12 mouse cellular contexts compared by ENCODE assay signal in the genomic region with DNA sequence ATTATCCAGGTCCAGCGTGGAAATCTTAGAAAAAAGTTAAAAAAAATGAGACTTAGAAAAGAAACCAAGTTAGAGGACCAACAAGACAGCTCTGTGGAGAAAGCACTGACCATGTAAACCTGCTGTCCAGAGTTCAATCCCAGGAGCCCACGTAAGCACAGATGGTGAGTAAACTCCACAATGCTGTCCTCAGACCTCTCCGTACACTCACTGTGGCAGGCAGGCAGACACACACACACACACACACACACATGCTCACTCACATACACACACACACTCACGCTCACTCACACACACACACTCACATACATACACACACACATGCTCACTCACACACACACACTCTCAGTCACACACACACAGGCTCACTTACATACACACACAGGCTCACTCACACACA. TPM values are rescaled to one million over a fixed set of nuclear protein-coding genes. Genes with fewer than 3 reads are reported as not detected.
A peak's percentile ranks its signal among the peaks of the same experiment; 100 is the strongest.
DNase-seq lines count a peak whose midpoint lies in the region; ATAC-seq and TF ChIP-seq lines count a peak whose summit lies in the region.
"Had no signal": no experiment of that assay in that cellular context is flagged by ENCODE, and none has a peak within 500 bp of the region (broad histone marks: within the 10 kb centered on the region; RNA-seq: fewer than 3 reads in every experiment).

No protein-coding gene starts in this region.

- H3K27me3 ChIP-seq in forebrain, embryonic 11.5 days (ENCODE audit: control insufficient read depth, insufficient read depth, low read length) = no peaks in the 10 kb centered on the region
- no peaks in the 10 kb centered on the region for H3K27me3 ChIP-seq in forebrain, postnatal 0 days (ENCODE audit: insufficient read depth, low read length)
- H3K27me3 ChIP-seq in intestine, embryonic 14.5 days (replicated peaks; ENCODE audit: control insufficient read depth, insufficient read depth, low read length) = no peaks in the 10 kb centered on the region
- no peaks in the 10 kb centered on the region for H3K27me3 ChIP-seq in intestine, embryonic 16.5 days (replicated peaks; ENCODE audit: control insufficient read depth, insufficient read depth, low read length)
- no peaks in the 10 kb centered on the region for H3K27me3 ChIP-seq in midbrain, embryonic 13.5 days
- no peaks in the 10 kb centered on the region for H3K27me3 ChIP-seq in midbrain, embryonic 14.5 days (ENCODE audit: control insufficient read depth, insufficient read depth, low read length)
- H3K27me3 ChIP-seq in midbrain, embryonic 15.5 days (replicated peaks) = no peaks in the 10 kb centered on the region
- H3K27me3 ChIP-seq: limb, embryonic 12.5 days had no signal

- peak; percentile 46; the same call in 1 of the 2 replicates for ATAC-seq in forebrain, embryonic 11.5 days (replicated peaks; ENCODE audit: low FRiP score)
- no peak for ATAC-seq in forebrain, postnatal 0 days
- ATAC-seq in intestine, embryonic 14.5 days (replicated peaks; ENCODE audit: low FRiP score, low TSS enrichment, low read depth) = 0 out of 2 replicates have a peak, but pooled peaks have one; percentile 32
- ATAC-seq in intestine, embryonic 16.5 days = no peak
- ATAC-seq in midbrain, embryonic 13.5 days = peak; percentile 59
- no peak for ATAC-seq in midbrain, embryonic 14.5 days (ENCODE audit: low FRiP score, low TSS enrichment)
- ATAC-seq in midbrain, embryonic 15.5 days (replicated peaks) = peak; percentile 31; the same call in 1 of the 2 replicates

- no peak overlapping the region for H3K27ac ChIP-seq in forebrain, embryonic 11.5 days (ENCODE audit: low read depth, low read length)
- H3K27ac ChIP-seq in forebrain, postnatal 0 days (ENCODE audit: low read depth, low read length) = no peak overlapping the region
- no peak overlapping the region for H3K27ac ChIP-seq in intestine, embryonic 14.5 days (ENCODE audit: low read depth)
- no peak overlapping the region for H3K27ac ChIP-seq in intestine, embryonic 16.5 days (ENCODE audit: low read length)
- H3K27ac ChIP-seq in midbrain, embryonic 13.5 days = no peak overlapping the region
- H3K27ac ChIP-seq in midbrain, embryonic 14.5 days (replicated peaks; ENCODE audit: low read depth, low read length) = no peak overlapping the region
- H3K27ac ChIP-seq in midbrain, embryonic 15.5 days = no peak overlapping the region
- H3K27ac ChIP-seq: limb, embryonic 12.5 days had no signal

- DNase-seq in forebrain, embryonic 11.5 days (ENCODE audit: low spot score) = no peak
- no peak for DNase-seq in forebrain, postnatal 0 days
- no peak for DNase-seq in intestine, embryonic 14.5 days (ENCODE audit: low spot score)
- DNase-seq in midbrain, embryonic 14.5 days = no peak
- no peak for DNase-seq in left cerebral cortex, postnatal 14 days (ENCODE audit: low spot score in 2 of 2)

- H3K4me3 ChIP-seq in forebrain, embryonic 11.5 days (ENCODE audit: low read depth, low read length) = no peak overlapping the region
- no peak overlapping the region for H3K4me3 ChIP-seq in forebrain, postnatal 0 days (ENCODE audit: low read depth, low read length)
- no peak overlapping the region for H3K4me3 ChIP-seq in intestine, embryonic 14.5 days (ENCODE audit: low read depth, low read length)
- H3K4me3 ChIP-seq in intestine, embryonic 16.5 days (ENCODE audit: low read length) = no peak overlapping the region
- no peak overlapping the region for H3K4me3 ChIP-seq in midbrain, embryonic 13.5 days (replicated peaks)
- H3K4me3 ChIP-seq in midbrain, embryonic 14.5 days (replicated peaks; ENCODE audit: low read depth, low read length) = no peak overlapping the region
- H3K4me3 ChIP-seq in midbrain, embryonic 15.5 days = no peak overlapping the region
- H3K4me3 ChIP-seq: heart, adult 2 months; limb, embryonic 12.5 days had no signal

- no peaks in the 10 kb centered on the region for H3K9me3 ChIP-seq in forebrain, embryonic 11.5 days (ENCODE audit: control insufficient read depth, low read length)
- H3K9me3 ChIP-seq in forebrain, postnatal 0 days (ENCODE audit: low read length) = no peaks in the 10 kb centered on the region
- H3K9me3 ChIP-seq in intestine, embryonic 14.5 days (ENCODE audit: control insufficient read depth, low read length) = no peaks in the 10 kb centered on the region
- no peaks in the 10 kb centered on the region for H3K9me3 ChIP-seq in intestine, embryonic 16.5 days (ENCODE audit: control insufficient read depth, low read length)
- no peaks in the 10 kb centered on the region for H3K9me3 ChIP-seq in midbrain, embryonic 13.5 days
- H3K9me3 ChIP-seq in midbrain, embryonic 14.5 days (ENCODE audit: control insufficient read depth, low read length) = no peaks in the 10 kb centered on the region
- H3K9me3 ChIP-seq in midbrain, embryonic 15.5 days = no peaks in the 10 kb centered on the region
- H3K9me3 ChIP-seq: G1E; limb, embryonic 12.5 days had no signal

- intact Hi-C loops in left cerebral cortex, postnatal 14 days (cut with DNase I) = loop anchor here (2.0 to 5.0 kb wide), 2 partner anchors 146 to 286 kb away; a partner anchor contains a TSS

- no peak overlapping the region for H3K4me2 ChIP-seq in forebrain, embryonic 11.5 days (ENCODE audit: low read depth, low read length, severe bottlenecking)
- H3K4me2 ChIP-seq in forebrain, postnatal 0 days (ENCODE audit: low read depth) = no peak overlapping the region
- H3K4me2 ChIP-seq in intestine, embryonic 14.5 days (ENCODE audit: low read length) = no peak overlapping the region
- no peak overlapping the region for H3K4me2 ChIP-seq in intestine, embryonic 16.5 days (ENCODE audit: low read depth, low read length)
- H3K4me2 ChIP-seq in midbrain, embryonic 13.5 days (replicated peaks) = no peak overlapping the region
- no peak overlapping the region for H3K4me2 ChIP-seq in midbrain, embryonic 14.5 days (ENCODE audit: low read length)
- H3K4me2 ChIP-seq in midbrain, embryonic 15.5 days = no peak overlapping the region
- H3K4me2 ChIP-seq: limb, embryonic 12.5 days; lung, embryonic 14.5 days had no signal

- no peaks in the 10 kb centered on the region for H3K4me1 ChIP-seq in forebrain, embryonic 11.5 days (replicated peaks; ENCODE audit: control insufficient read depth, insufficient read depth, low read length)
- no peaks in the 10 kb centered on the region for H3K4me1 ChIP-seq in forebrain, postnatal 0 days (ENCODE audit: insufficient read depth)
- peaks cover 8% of the 10 kb centered on the region for H3K4me1 ChIP-seq in intestine, embryonic 14.5 days (replicated peaks; ENCODE audit: control insufficient read depth, insufficient read depth, low read length)
- peaks cover 2% of the 10 kb centered on the region; the same call in 1 of the 2 replicates for H3K4me1 ChIP-seq in intestine, embryonic 16.5 days (ENCODE audit: control insufficient read depth, insufficient read depth, low read length)
- 0 out of 2 replicates have a peak, but pooled peaks cover 5% of the 10 kb centered on the region for H3K4me1 ChIP-seq in midbrain, embryonic 13.5 days (replicated peaks)
- no peaks in the 10 kb centered on the region for H3K4me1 ChIP-seq in midbrain, embryonic 14.5 days (ENCODE audit: control insufficient read depth, insufficient read depth, low read length)
- 0 out of 2 replicates have a peak, but pooled peaks cover 2% of the 10 kb centered on the region for H3K4me1 ChIP-seq in midbrain, embryonic 15.5 days

- no peak for TF ChIP-seq CTCF in forebrain, postnatal 0 days (IDR thresholded peaks at IDR 0.05; ENCODE audit: low read depth)

- H3K9ac ChIP-seq in forebrain, embryonic 11.5 days (ENCODE audit: low read length) = no peak overlapping the region
- H3K9ac ChIP-seq in forebrain, postnatal 0 days = no peak overlapping the region
- H3K9ac ChIP-seq in intestine, embryonic 14.5 days (ENCODE audit: low read length) = no peak overlapping the region
- no peak overlapping the region for H3K9ac ChIP-seq in intestine, embryonic 16.5 days (ENCODE audit: low read depth, low read length)
- H3K9ac ChIP-seq in midbrain, embryonic 13.5 days (replicated peaks) = no peak overlapping the region
- H3K9ac ChIP-seq in midbrain, embryonic 14.5 days (replicated peaks; ENCODE audit: low read length) = no peak overlapping the region
- H3K9ac ChIP-seq in midbrain, embryonic 15.5 days = no peak overlapping the region
- H3K9ac ChIP-seq: limb, embryonic 12.5 days; lung, embryonic 14.5 days had no signal

- WGBS in forebrain, embryonic 11.5 days = 90% methylated on average over 4 of the region's 4 CpGs
- 93% methylated on average over 4 of the region's 4 CpGs for WGBS in forebrain, postnatal 0 days
- 95% methylated on average over 4 of the region's 4 CpGs for WGBS in intestine, embryonic 14.5 days
- 95% methylated on average over 4 of the region's 4 CpGs for WGBS in intestine, embryonic 16.5 days
- 95% methylated on average over 4 of the region's 4 CpGs for WGBS in midbrain, embryonic 13.5 days
- WGBS in midbrain, embryonic 14.5 days = 86% methylated on average over 4 of the region's 4 CpGs
- WGBS in midbrain, embryonic 15.5 days = 92% methylated on average over 4 of the region's 4 CpGs

- H3K36me3 ChIP-seq in forebrain, embryonic 11.5 days (ENCODE audit: control insufficient read depth, insufficient read depth, low read length) = no peaks in the 10 kb centered on the region; the same call in 1 of the 2 replicates
- peaks cover 23% of the 10 kb centered on the region for H3K36me3 ChIP-seq in forebrain, postnatal 0 days (ENCODE audit: insufficient read depth)
- peaks cover 45% of the 10 kb centered on the region for H3K36me3 ChIP-seq in intestine, embryonic 14.5 days (ENCODE audit: control insufficient read depth, insufficient read depth, low read length)
- H3K36me3 ChIP-seq in intestine, embryonic 16.5 days (ENCODE audit: control insufficient read depth, insufficient read depth, low read length) = peaks cover 5% of the 10 kb centered on the region; the same call in 1 of the 2 replicates
- H3K36me3 ChIP-seq in midbrain, embryonic 13.5 days = peaks cover 43% of the 10 kb centered on the region
- H3K36me3 ChIP-seq in midbrain, embryonic 14.5 days (ENCODE audit: control insufficient read depth, insufficient read depth, low read length) = peaks cover 42% of the 10 kb centered on the region
- H3K36me3 ChIP-seq in midbrain, embryonic 15.5 days (replicated peaks) = peaks cover 24% of the 10 kb centered on the region; the same call in 1 of the 2 replicates

RNA-seq across cellular contexts. Expression of a gene that starts 17.2 kb away (rescaled TPM):
- 35.7 and 44.0 TPM in 2 replicates for polyA plus RNA-seq in forebrain, embryonic 11.5 days (2014; fragmentation: Nextera tagmentation; extraction: Ambion mirVana)
- 26.5 and 27.4 TPM in 2 replicates for total RNA-seq in forebrain, postnatal 0 days (2014; rRNA removed)
- polyA plus RNA-seq in forebrain, postnatal 0 days (2015; fragmentation: Nextera tagmentation; extraction: Ambion mirVana) = 25.1 and 28.5 TPM in 2 replicates
- 36.4 and 46.1 TPM in 2 replicates for polyA plus RNA-seq in intestine, embryonic 14.5 days (2014; fragmentation: Nextera tagmentation; extraction: Ambion mirVana)
- 4.7 and 17.1 TPM in 2 replicates for polyA plus RNA-seq in intestine, embryonic 16.5 days (2015; fragmentation: Nextera tagmentation; extraction: Ambion mirVana)
- polyA plus RNA-seq in midbrain, embryonic 13.5 days (2015; fragmentation: Nextera tagmentation; extraction: Ambion mirVana) = 20.4 and 24.3 TPM in 2 replicates
- polyA plus RNA-seq in midbrain, embryonic 14.5 days (2014; fragmentation: Nextera tagmentation; extraction: Ambion mirVana) = 29.7 and 30.1 TPM in 2 replicates
- 22.3 and 24.2 TPM in 2 replicates for polyA plus RNA-seq in midbrain, embryonic 15.5 days (2015; fragmentation: Nextera tagmentation; extraction: Ambion mirVana)
- 10 to 100 TPM; 20.8 to 23.1 TPM for total RNA-seq in left cerebral cortex, postnatal 14 days (2021)

Comparison
In these comparisons a context has a peak if more than half of its experiments do, and no peak if none do; other contexts are left out.
1. ATAC-seq: peak in forebrain, embryonic 11.5 days (single experiment), intestine, embryonic 14.5 days (single experiment), midbrain, embryonic 13.5 days (single experiment) and midbrain, embryonic 15.5 days (single experiment); none in forebrain, postnatal 0 days (single experiment), intestine, embryonic 16.5 days (single experiment) and midbrain, embryonic 14.5 days (single experiment).